Mouse (Mus musculus) spleen, adult 2 months (tissue): ENCODE measurements at regions not wholly inside any gene's neighbourhood (a gene's known extent, or its start where the extent isn't known, plus 50 kb on each side); places are given as distances from the start of the nearest gene placed in this dataset.

Experiments
- CTCF ChIP-seq: fragments of 200-500 bp; IDR thresholded peaks from 2 replicates; pipeline ENCODE4 v1.5.1; 2011; ENCODE audit warnings: mild to moderate bottlenecking, inconsistent platforms; ENCODE audit not compliant: insufficient read depth, insufficient read length, insufficient replicate concordance; ENCODE audit errors: extremely low read depth
- POLR2A ChIP-seq: fragments of 200-500 bp; IDR thresholded peaks from 2 replicates; pipeline ENCODE4 v1.6.1; 2011; ENCODE audit warnings: low read depth, low read length, inconsistent platforms

GRCm38 (mm10) chr5:53366882-53367561 is 98.9 kb upstream of the Rbpj start:
- TF ChIP-seq POLR2A (no peak), CTCF (no peak)
